Mouse (Mus musculus): ENCODE measurements around the gene Ablim1. TPM values are rescaled to one million over a fixed set of nuclear protein-coding genes. Genes with fewer than 3 reads are reported as not detected.

The Ablim1 gene
- total and polyA plus RNA-seq, 3 experiments: 101 to 454 (median 418) TPM

DNA sequence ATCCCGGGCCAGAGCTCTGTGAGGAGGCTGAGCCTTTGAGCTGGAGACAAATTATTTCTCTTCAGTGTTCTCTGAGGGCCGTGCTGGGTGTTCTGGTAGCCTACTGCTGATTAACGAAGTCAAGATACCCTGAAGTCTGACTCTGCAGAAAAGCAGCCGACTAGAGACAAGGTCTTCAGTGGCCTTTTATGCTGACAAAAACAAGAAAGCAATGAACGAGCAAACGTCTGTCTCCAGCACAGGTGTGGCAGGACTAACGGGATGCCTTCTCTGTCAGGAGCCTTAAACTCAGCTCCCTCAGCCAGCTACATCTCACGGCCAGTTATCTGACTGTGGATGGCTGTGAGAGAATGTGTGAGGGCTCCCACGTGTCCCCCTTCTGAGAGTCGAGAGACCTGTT is 187.8 kb downstream of the Ablim1 start:
- Histone ChIP-seq H3K4me3 (no peak overlapping the region), H3K36me3 (ENCODE audit: control insufficient read depth, insufficient read depth, low read length) (peaks cover 27% of the 10 kb centered on the region), H3K4me1 (ENCODE audit: control insufficient read depth, insufficient read depth, low read length) (peaks cover 20% of the 10 kb centered on the region), H3K9ac (ENCODE audit: low read depth, low read length) (no peak overlapping the region), H3K27ac (no peak overlapping the region), H3K27me3 (ENCODE audit: control insufficient read depth, insufficient read depth, low read length) (no peaks in the 10 kb centered on the region), H3K79me2 (replicated peaks; ENCODE audit: control insufficient read depth, insufficient read depth, low read length) (peaks cover 2% of the 10 kb centered on the region; the same call in 1 of the 2 replicates)
- TF ChIP-seq EP300 (IDR thresholded peaks at IDR 0.05; ENCODE audit: insufficient read depth, low read depth, low read length): no peak
- TF ChIP-seq CTCF (IDR thresholded peaks at IDR 0.05): no peak
- TF ChIP-seq POLR2A (IDR thresholded peaks at IDR 0.05; ENCODE audit: insufficient read depth, low read depth, low read length): no peak
- WGBS: 70% methylated on average over 10 of the region's 10 CpGs
- intact Hi-C loops (cut with DNase I): no loop called here
- DNase-seq: no peak

DNA sequence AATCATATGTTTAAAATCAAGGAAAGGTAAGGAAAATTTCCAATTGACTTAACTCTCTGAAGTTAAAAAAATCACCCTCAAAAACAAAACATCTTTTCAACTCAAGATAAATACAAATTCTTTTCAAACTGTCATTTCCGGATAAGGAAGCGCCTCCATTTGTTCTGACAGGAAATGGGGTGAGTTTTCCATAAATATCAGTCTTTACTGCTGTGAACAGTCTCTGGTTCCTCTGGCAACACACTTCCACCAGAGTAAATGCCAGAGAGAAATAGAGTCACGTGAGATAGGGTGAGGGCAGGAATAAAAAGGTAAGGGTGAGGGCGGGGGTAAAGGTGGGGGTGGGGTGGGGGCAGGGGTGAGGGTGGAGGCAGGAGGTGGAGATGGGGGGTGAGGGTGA is 189.8 kb downstream of the Ablim1 start:
- Histone ChIP-seq H3K9ac (ENCODE audit: low read depth, low read length) (no peak overlapping the region), H3K4me1 (ENCODE audit: control insufficient read depth, insufficient read depth, low read length) (peaks cover 18% of the 10 kb centered on the region), H3K36me3 (ENCODE audit: control insufficient read depth, insufficient read depth, low read length) (peaks cover 20% of the 10 kb centered on the region), H3K79me2 (replicated peaks; ENCODE audit: control insufficient read depth, insufficient read depth, low read length) (peaks cover 2% of the 10 kb centered on the region; the same call in 1 of the 2 replicates), H3K4me3 (no peak overlapping the region), H3K27ac (peak overlapping the region; percentile 77), H3K27me3 (ENCODE audit: control insufficient read depth, insufficient read depth, low read length) (no peaks in the 10 kb centered on the region)
- TF ChIP-seq POLR2A (IDR thresholded peaks at IDR 0.05; ENCODE audit: insufficient read depth, low read depth, low read length): no peak
- no peak for TF ChIP-seq EP300 (IDR thresholded peaks at IDR 0.05; ENCODE audit: insufficient read depth, low read depth, low read length)
- TF ChIP-seq CTCF (IDR thresholded peaks at IDR 0.05): no peak
- no peak for DNase-seq
- WGBS: 44% methylated on average over 4 of the region's 4 CpGs
- intact Hi-C loops (cut with DNase I): no loop called here

DNA sequence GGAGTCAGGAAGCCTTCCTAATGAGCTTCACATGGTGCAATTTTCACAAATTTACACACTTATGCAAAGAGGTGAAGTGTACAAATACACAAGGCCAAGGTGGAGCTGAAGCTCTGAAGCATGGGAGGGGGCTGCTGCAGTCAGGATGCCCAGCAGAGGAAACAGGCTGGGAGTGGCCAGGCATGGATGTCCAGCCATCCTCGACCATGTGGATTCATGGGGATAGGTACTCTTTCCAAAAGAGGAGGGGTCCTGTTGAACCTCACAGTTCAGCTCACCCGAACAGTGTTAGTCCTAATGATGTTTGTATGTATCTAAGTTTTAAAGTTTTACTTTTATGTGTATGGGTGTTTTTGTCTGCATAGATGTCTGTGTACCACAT is 190.6 kb downstream of the Ablim1 start:
- intact Hi-C loops (cut with DNase I): no loop called here
- 59% methylated on average over 2 of the region's 2 CpGs for WGBS

DNA sequence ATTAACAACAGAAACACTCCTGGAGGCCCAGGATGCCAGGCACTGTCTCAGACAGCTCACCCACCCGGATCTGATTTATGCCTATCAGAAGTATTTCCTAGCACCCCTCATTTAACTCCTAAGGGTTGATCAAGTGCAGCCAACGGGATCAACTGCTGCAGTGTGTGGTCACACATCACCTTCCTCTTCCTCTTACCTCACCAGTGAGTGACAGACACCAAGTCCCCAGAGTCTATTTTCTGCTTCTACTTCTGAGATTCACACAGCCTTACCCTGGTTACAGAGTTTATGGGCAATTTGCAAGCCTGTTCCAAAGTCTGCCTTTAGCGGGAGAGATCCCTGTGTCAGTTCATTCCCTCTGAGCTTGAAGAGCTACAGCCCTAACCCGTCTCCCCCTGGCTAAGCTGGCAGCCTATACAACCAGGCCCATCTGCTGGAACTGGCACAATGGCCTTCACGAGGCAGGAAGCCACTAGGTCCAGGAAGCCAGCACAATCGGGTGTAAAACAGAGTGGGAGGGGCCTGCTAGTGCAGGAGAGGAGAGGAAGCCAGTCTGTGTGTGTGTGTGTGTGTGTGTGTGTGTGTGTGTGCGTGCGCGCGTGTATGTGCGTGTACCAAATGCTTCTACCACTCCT is 191.1 kb downstream of the Ablim1 start:
- Histone ChIP-seq H3K27ac (peak overlapping the region; percentile 78), H3K27me3 (ENCODE audit: control insufficient read depth, insufficient read depth, low read length) (no peaks in the 10 kb centered on the region), H3K9ac (ENCODE audit: low read depth, low read length) (peak overlapping the region; percentile 10; the same call in 1 of the 2 replicates), H3K36me3 (ENCODE audit: control insufficient read depth, insufficient read depth, low read length) (peaks cover 26% of the 10 kb centered on the region), H3K4me3 (no peak overlapping the region), H3K79me2 (replicated peaks; ENCODE audit: control insufficient read depth, insufficient read depth, low read length) (peaks cover 4% of the 10 kb centered on the region; the same call in 1 of the 2 replicates), H3K4me1 (ENCODE audit: control insufficient read depth, insufficient read depth, low read length) (peaks cover 26% of the 10 kb centered on the region)
- intact Hi-C loops (cut with DNase I): loop anchor here (2.0 kb wide), 1 partner anchor 19 kb away; no protein-coding TSS in a partner anchor
- 39% methylated on average over 11 of the region's 11 CpGs for WGBS
- TF ChIP-seq POLR2A (IDR thresholded peaks at IDR 0.05; ENCODE audit: insufficient read depth, low read depth, low read length) (peak; percentile 48; the same call in 1 of the 2 replicates), CTCF (IDR thresholded peaks at IDR 0.05) (no peak), EP300 (IDR thresholded peaks at IDR 0.05; ENCODE audit: insufficient read depth, low read depth, low read length) (peak; percentile 90)
- DNase-seq: peak; percentile 64 to 82

More for the DNA sequence above, 190.6 kb downstream of the Ablim1 start:
- Histone ChIP-seq H3K36me3 (ENCODE audit: control insufficient read depth, insufficient read depth, low read length) (peaks cover 24% of the 10 kb centered on the region), H3K9ac (ENCODE audit: low read depth, low read length) (no peak overlapping the region), H3K4me1 (ENCODE audit: control insufficient read depth, insufficient read depth, low read length) (peaks cover 21% of the 10 kb centered on the region), H3K27me3 (ENCODE audit: control insufficient read depth, insufficient read depth, low read length) (no peaks in the 10 kb centered on the region), H3K27ac (peak overlapping the region; percentile 77), H3K79me2 (replicated peaks; ENCODE audit: control insufficient read depth, insufficient read depth, low read length) (peaks cover 4% of the 10 kb centered on the region; the same call in 1 of the 2 replicates), H3K4me3 (no peak overlapping the region)
- TF ChIP-seq POLR2A (IDR thresholded peaks at IDR 0.05; ENCODE audit: insufficient read depth, low read depth, low read length) (0 out of 2 replicates have a peak, but pooled peaks have one; percentile 10), EP300 (IDR thresholded peaks at IDR 0.05; ENCODE audit: insufficient read depth, low read depth, low read length) (no peak)
- DNase-seq: no peak

DNA sequence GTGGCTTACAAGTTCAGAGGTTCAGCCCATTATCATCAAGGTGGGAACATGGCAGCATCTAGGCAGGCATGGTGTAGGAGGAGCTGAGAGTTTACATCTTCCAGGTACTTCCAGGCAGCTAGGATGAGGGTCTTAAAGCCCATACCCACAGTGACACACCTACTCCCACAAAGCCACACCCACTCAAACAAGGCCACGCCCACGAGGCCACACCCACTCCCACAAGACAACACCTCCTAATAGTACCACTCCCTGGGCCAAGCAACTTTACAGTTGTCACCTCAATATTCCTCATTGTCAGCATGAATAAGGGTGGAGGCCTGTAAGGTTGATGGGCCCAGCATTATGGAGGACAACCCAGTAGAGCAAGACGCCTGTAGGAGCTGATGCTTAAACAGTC is 192.5 kb downstream of the Ablim1 start:
- TF ChIP-seq EP300 (IDR thresholded peaks at IDR 0.05; ENCODE audit: insufficient read depth, low read depth, low read length): no peak
- TF ChIP-seq POLR2A (IDR thresholded peaks at IDR 0.05; ENCODE audit: insufficient read depth, low read depth, low read length): no peak
- no peak for TF ChIP-seq CTCF (IDR thresholded peaks at IDR 0.05)
- H3K9ac ChIP-seq (ENCODE audit: low read depth, low read length): no peak overlapping the region
- peaks cover 4% of the 10 kb centered on the region; the same call in 1 of the 2 replicates for H3K79me2 ChIP-seq (replicated peaks; ENCODE audit: control insufficient read depth, insufficient read depth, low read length)
- H3K27me3 ChIP-seq (ENCODE audit: control insufficient read depth, insufficient read depth, low read length): no peaks in the 10 kb centered on the region
- no peak for DNase-seq
- intact Hi-C loops (cut with DNase I): loop anchor here (2.0 kb wide), 1 partner anchor 17 kb away; no protein-coding TSS in a partner anchor
- peak overlapping the region; percentile 78; the same call in 1 of the 2 replicates for H3K27ac ChIP-seq
- H3K4me3 ChIP-seq: no peak overlapping the region
- WGBS: 80% methylated on average over 3 of the region's 3 CpGs
- H3K4me1 ChIP-seq (ENCODE audit: control insufficient read depth, insufficient read depth, low read length): peaks cover 34% of the 10 kb centered on the region
- peaks cover 34% of the 10 kb centered on the region for H3K36me3 ChIP-seq (ENCODE audit: control insufficient read depth, insufficient read depth, low read length)

DNA sequence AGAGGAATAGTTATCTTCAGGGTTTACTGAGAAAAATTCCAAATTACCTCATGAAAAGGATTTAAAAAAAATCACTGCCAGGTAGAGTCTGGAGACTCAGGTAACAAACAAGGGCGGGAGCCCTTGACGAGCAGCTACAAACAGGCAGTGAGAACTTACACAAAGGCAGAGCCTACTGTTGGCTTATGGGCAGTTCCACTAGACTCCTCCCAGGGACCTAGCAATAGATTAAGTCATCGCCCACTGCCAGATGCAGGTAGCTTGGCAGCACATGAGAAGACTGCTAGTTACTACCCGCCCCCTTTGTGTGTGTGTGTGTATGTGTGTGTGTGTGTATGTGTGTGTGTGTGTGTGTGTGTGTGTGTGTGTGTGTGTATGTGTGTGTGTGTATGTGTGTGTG is 193.7 kb downstream of the Ablim1 start:
- Histone ChIP-seq H3K9ac (ENCODE audit: low read depth, low read length) (no peak overlapping the region), H3K27ac (no peak overlapping the region; the same call in 1 of the 2 replicates), H3K79me2 (replicated peaks; ENCODE audit: control insufficient read depth, insufficient read depth, low read length) (peaks cover 4% of the 10 kb centered on the region; the same call in 1 of the 2 replicates), H3K27me3 (ENCODE audit: control insufficient read depth, insufficient read depth, low read length) (no peaks in the 10 kb centered on the region), H3K36me3 (ENCODE audit: control insufficient read depth, insufficient read depth, low read length) (peaks cover 40% of the 10 kb centered on the region), H3K4me3 (no peak overlapping the region), H3K4me1 (ENCODE audit: control insufficient read depth, insufficient read depth, low read length) (peaks cover 34% of the 10 kb centered on the region)
- no peak for DNase-seq
- TF ChIP-seq POLR2A (IDR thresholded peaks at IDR 0.05; ENCODE audit: insufficient read depth, low read depth, low read length) (no peak), EP300 (IDR thresholded peaks at IDR 0.05; ENCODE audit: insufficient read depth, low read depth, low read length) (no peak), CTCF (IDR thresholded peaks at IDR 0.05) (no peak)
- 81% methylated on average over 4 of the region's 4 CpGs for WGBS
- intact Hi-C loops (cut with DNase I): no loop called here

Measured in heart, adult 2 months (tissue).